ENCODE assay signal across 9 mouse cellular contexts in genomic region chr11:83040325-83040724, GRCm38 (mm10). TPM values are rescaled to one million over a fixed set of nuclear protein-coding genes. Genes with fewer than 3 reads are reported as not detected.
DNase-seq lines count a peak whose midpoint lies in the region; ATAC-seq lines count a peak whose summit lies in the region.
"Had no signal": no experiment of that assay in that cellular context is flagged by ENCODE, and none has a peak within 500 bp of the region (broad histone marks: within the 10 kb centered on the region; RNA-seq: fewer than 3 reads in every experiment).

No protein-coding gene starts in this region.

- peak; percentile 89 for ATAC-seq in granulocyte monocyte progenitor cell, adult 5-6 weeks (replicated peaks; ENCODE audit: poor library complexity, severe bottlenecking)
- ATAC-seq: midbrain, embryonic 15.5 days had no signal

- DNase-seq in adrenal gland, adult 2 months: peak; percentile 30
- no peak for DNase-seq in adrenal gland, adult 18-20 months (ENCODE audit: low spot score in 2 of 2)
- DNase-seq in B cell, adult 2 months: peak; percentile 26 to 50
- peak; percentile 39 for DNase-seq in lung, postnatal 36 days
- DNase-seq in testis, postnatal 14 days (ENCODE audit: low spot score): no peak
- DNase-seq in retina, embryonic 14.5 days (ENCODE audit: low spot score): no peak
- no peak for DNase-seq in urinary bladder, adult 18-20 months (ENCODE audit: low spot score in 2 of 2)

RNA-seq across cellular contexts. Expression of gene Slfn8, which starts 19.7 kb away (rescaled TPM):
- 1 to 10 TPM; 1.6 to 1.7 TPM for total RNA-seq in adrenal gland, adult 2 months (2021)
- 0.48 and 0.77 TPM in 2 replicates for polyA plus RNA-seq in adrenal gland, adult 2 months (2012; rRNA removed)
- 1 to 10 TPM; 1.4 to 2.2 TPM for total RNA-seq in adrenal gland, adult 18-20 months (2021)
- 8.5 and 8.9 TPM in 2 replicates for total RNA-seq in granulocyte monocyte progenitor cell, adult 5-6 weeks (2014; fragmentation: Nextera tagmentation)
- total RNA-seq in granulocyte monocyte progenitor cell, adult 5-6 weeks (2017): 7.6 and 10.2 TPM in 2 replicates

RNA-seq across cellular contexts. Expression of gene Slfn2, which starts 24.6 kb away (rescaled TPM):
- 1 to 10 TPM; 4.5 to 4.9 TPM for total RNA-seq in adrenal gland, adult 2 months (2021)
- 0.99 and 1.2 TPM in 2 replicates for polyA plus RNA-seq in adrenal gland, adult 2 months (2012; rRNA removed)
- 1 to 10 TPM; 6.6 to 8.5 TPM for total RNA-seq in adrenal gland, adult 18-20 months (2021)
- total RNA-seq in granulocyte monocyte progenitor cell, adult 5-6 weeks (2014; fragmentation: Nextera tagmentation): 8.3 and 11.4 TPM in 2 replicates
- 30.2 and 43.3 TPM in 2 replicates for total RNA-seq in granulocyte monocyte progenitor cell, adult 5-6 weeks (2017)

RNA-seq across cellular contexts. Expression of gene Slfn9, which starts 48.7 kb away (rescaled TPM):
- 1 to 10 TPM; 5.3 to 7.5 TPM for total RNA-seq in adrenal gland, adult 2 months (2021)
- 0.91 and 1.2 TPM in 2 replicates for polyA plus RNA-seq in adrenal gland, adult 2 months (2012; rRNA removed)
- 1 to 10 TPM; 2.8 to 5.2 TPM for total RNA-seq in adrenal gland, adult 18-20 months (2021)
- total RNA-seq in granulocyte monocyte progenitor cell, adult 5-6 weeks (2014; fragmentation: Nextera tagmentation): 30.6 and 48.4 TPM in 2 replicates
- total RNA-seq in granulocyte monocyte progenitor cell, adult 5-6 weeks (2017): 44.6 and 48.6 TPM in 2 replicates

Comparison
In these comparisons a context has a peak if more than half of its experiments do, and no peak if none do; other contexts are left out.
1. DNase-seq: peak in adrenal gland, adult 2 months (single experiment), B cell, adult 2 months (2 of 2) and lung, postnatal 36 days (single experiment); none in adrenal gland, adult 18-20 months (0 of 2), testis, postnatal 14 days (single experiment), retina, embryonic 14.5 days (single experiment) and urinary bladder, adult 18-20 months (0 of 2).